Mouse (Mus musculus): Measurements from ENCODE around the gene Erich4. TPM values are rescaled to one million over a fixed set of nuclear protein-coding genes. Genes with fewer than 3 reads are reported as not detected.
A peak's percentile ranks its signal among the peaks of the same experiment; 100 is the strongest.

Erich4 gene
- polyA plus RNA-seq, 1 experiment from 2014 or later, result not detected

DNA sequence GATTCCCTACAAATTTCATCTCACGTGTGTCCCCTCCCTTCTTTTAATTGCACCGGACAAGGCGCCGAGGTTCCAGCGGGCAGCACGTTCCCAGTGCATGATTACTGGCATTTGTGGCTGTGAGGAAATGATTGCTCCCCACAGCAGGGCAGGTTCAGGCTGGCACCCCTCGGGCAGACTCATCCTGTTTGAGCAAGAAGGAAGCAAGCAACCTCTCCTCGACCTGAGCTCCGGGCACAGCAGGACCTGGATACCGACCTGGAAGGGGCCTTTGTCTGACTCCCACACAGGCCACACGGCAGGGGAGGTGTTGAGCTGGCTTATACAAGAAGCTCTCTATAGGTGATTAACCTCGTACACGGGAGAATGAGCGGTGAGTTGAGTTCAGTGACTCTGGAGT lies 29.4 kb upstream of the Erich4 start:
- no peak overlapping the region for H3K4me2 ChIP-seq (ENCODE audit: low read depth, low read length, severe bottlenecking)
- no peak overlapping the region for H3K9ac ChIP-seq (ENCODE audit: low read length)
- no peak overlapping the region for H3K27ac ChIP-seq (ENCODE audit: low read depth, low read length)
- no peaks in the 10 kb centered on the region for H3K27me3 ChIP-seq (ENCODE audit: control insufficient read depth, insufficient read depth, low read length)
- H3K36me3 ChIP-seq (ENCODE audit: control insufficient read depth, insufficient read depth, low read length), result no peaks in the 10 kb centered on the region
- H3K4me1 ChIP-seq (replicated peaks; ENCODE audit: control insufficient read depth, insufficient read depth, low read length), result no peaks in the 10 kb centered on the region
- DNase-seq (ENCODE audit: low spot score) (no peak), ATAC-seq (replicated peaks; ENCODE audit: low FRiP score) (no peak)
- WGBS, result 37% methylated on average over 14 of the region's 14 CpGs
- no peaks in the 10 kb centered on the region for H3K9me3 ChIP-seq (ENCODE audit: control insufficient read depth, low read length)
- H3K4me3 ChIP-seq (ENCODE audit: low read depth, low read length), result no peak overlapping the region

DNA sequence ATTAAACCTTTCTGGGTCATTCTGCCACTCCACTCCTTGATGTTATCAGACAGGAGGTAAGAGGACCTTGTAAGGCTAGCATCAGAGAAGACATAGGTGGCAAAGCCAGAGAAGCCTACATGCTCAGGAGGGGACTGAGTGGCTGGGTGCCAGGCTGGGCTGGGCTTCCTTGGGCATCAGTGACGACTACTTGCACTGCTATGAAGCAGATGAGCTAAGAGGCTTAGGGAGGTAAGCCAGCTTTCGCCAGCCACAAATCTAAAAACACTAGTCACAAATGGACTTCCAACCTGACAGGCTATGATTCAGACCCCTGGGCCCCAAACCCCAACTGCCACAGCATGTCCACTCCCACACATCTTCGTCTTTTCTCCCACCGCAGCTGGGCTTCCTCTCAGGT lies 28.9 kb upstream of the Erich4 start:
- Histone ChIP-seq H3K27me3 (ENCODE audit: control insufficient read depth, insufficient read depth, low read length) (no peaks in the 10 kb centered on the region), H3K4me3 (ENCODE audit: low read depth, low read length) (no peak overlapping the region), H3K4me1 (replicated peaks; ENCODE audit: control insufficient read depth, insufficient read depth, low read length) (no peaks in the 10 kb centered on the region), H3K9me3 (ENCODE audit: control insufficient read depth, low read length) (no peaks in the 10 kb centered on the region), H3K9ac (ENCODE audit: low read length) (no peak overlapping the region), H3K36me3 (ENCODE audit: control insufficient read depth, insufficient read depth, low read length) (no peaks in the 10 kb centered on the region), H3K4me2 (ENCODE audit: low read depth, low read length, severe bottlenecking) (no peak overlapping the region), H3K27ac (ENCODE audit: low read depth, low read length) (no peak overlapping the region)
- WGBS, result 73% methylated on average over 4 of the region's 4 CpGs
- ATAC-seq (replicated peaks; ENCODE audit: low FRiP score), result no peak
- DNase-seq (ENCODE audit: low spot score), result no peak

DNA sequence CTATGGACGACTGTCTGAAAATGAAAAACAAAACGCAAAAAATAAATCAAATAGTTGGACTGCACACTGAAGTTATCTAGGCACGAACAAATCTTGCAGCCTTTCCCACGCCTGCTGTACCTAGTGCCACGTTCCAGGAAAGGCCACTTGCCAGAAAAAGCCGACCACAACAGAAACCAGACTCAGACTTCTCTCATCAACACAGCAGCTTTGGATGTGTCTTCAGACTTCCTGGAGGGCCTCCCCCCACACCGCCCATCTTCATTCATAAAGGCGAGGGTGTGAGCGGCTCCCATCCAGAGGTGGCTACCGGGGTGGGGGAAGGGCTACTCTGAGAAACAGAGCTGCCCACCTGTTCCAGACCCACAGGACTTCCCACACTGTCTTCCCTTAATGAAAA lies 28.4 kb upstream of the Erich4 start:
- no peak for ATAC-seq (replicated peaks; ENCODE audit: low FRiP score)
- DNase-seq (ENCODE audit: low spot score), result no peak

DNA sequence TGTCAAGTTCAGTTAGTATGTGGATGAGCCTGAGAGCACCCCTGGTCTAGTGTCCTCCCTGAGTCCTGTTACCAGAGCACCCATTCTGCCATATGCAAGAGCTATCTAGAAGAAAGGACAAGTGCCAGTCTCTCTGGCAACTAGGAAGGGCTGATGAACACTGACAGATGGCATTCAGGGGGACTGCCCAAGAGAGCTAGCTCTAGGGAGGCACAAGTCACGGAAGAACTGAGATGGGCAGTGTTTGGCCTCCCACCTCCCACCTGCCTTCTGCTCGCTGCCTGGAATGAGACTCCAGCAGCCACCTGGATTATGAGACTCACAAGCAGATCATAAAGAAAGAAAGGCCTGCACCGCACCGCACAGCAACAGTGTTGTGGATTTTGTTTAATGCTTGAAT lies 24.1 kb upstream of the Erich4 start:
- Histone ChIP-seq H3K4me2 (ENCODE audit: low read depth, low read length, severe bottlenecking) (no peak overlapping the region), H3K36me3 (ENCODE audit: control insufficient read depth, insufficient read depth, low read length) (no peaks in the 10 kb centered on the region), H3K27ac (ENCODE audit: low read depth, low read length) (no peak overlapping the region), H3K27me3 (ENCODE audit: control insufficient read depth, insufficient read depth, low read length) (no peaks in the 10 kb centered on the region), H3K9me3 (ENCODE audit: control insufficient read depth, low read length) (no peaks in the 10 kb centered on the region), H3K9ac (ENCODE audit: low read length) (no peak overlapping the region), H3K4me1 (replicated peaks; ENCODE audit: control insufficient read depth, insufficient read depth, low read length) (no peaks in the 10 kb centered on the region), H3K4me3 (ENCODE audit: low read depth, low read length) (no peak overlapping the region)
- ATAC-seq (replicated peaks; ENCODE audit: low FRiP score) (no peak), DNase-seq (ENCODE audit: low spot score) (no peak)
- WGBS, result 90% methylated on average over 4 of the region's 4 CpGs

More for the DNA sequence above, 28.4 kb upstream of the Erich4 start:
- H3K27ac ChIP-seq (ENCODE audit: low read depth, low read length), result no peak overlapping the region
- WGBS, result 85% methylated on average over 10 of the region's 10 CpGs
- H3K4me3 ChIP-seq (ENCODE audit: low read depth, low read length), result no peak overlapping the region
- H3K9ac ChIP-seq (ENCODE audit: low read length), result no peak overlapping the region
- H3K36me3 ChIP-seq (ENCODE audit: control insufficient read depth, insufficient read depth, low read length), result no peaks in the 10 kb centered on the region
- no peaks in the 10 kb centered on the region for H3K27me3 ChIP-seq (ENCODE audit: control insufficient read depth, insufficient read depth, low read length)
- H3K4me2 ChIP-seq (ENCODE audit: low read depth, low read length, severe bottlenecking), result no peak overlapping the region
- no peaks in the 10 kb centered on the region for H3K9me3 ChIP-seq (ENCODE audit: control insufficient read depth, low read length)
- no peaks in the 10 kb centered on the region for H3K4me1 ChIP-seq (replicated peaks; ENCODE audit: control insufficient read depth, insufficient read depth, low read length)

DNA sequence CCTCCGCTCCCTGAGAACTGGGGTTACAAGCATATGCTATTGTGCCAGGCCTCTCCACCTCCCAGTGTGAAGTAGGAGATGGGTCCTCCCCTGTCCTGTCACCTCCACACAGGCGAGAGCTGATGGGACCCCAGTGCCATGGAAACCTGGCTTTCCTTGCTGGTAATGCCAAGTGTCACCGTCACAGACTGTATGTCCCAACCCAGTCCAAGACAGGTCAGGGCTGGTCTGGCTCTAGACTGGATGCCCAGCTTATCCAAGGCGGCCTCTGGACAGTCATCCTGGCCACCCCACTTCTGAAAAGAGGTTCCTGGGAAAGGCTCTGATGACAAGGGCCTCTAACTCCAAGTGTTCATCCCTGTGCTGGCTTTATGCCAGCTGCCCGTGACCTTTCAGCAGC lies 21.4 kb upstream of the Erich4 start:
- no peak for ATAC-seq (replicated peaks; ENCODE audit: low FRiP score)
- WGBS, result 86% methylated on average over 5 of the region's 5 CpGs
- no peak overlapping the region for H3K27ac ChIP-seq (ENCODE audit: low read depth, low read length)
- H3K9me3 ChIP-seq (ENCODE audit: control insufficient read depth, low read length), result no peaks in the 10 kb centered on the region
- no peak for DNase-seq (ENCODE audit: low spot score)
- H3K4me2 ChIP-seq (ENCODE audit: low read depth, low read length, severe bottlenecking), result no peak overlapping the region
- H3K36me3 ChIP-seq (ENCODE audit: control insufficient read depth, insufficient read depth, low read length), result no peaks in the 10 kb centered on the region
- no peaks in the 10 kb centered on the region for H3K27me3 ChIP-seq (ENCODE audit: control insufficient read depth, insufficient read depth, low read length)
- no peak overlapping the region for H3K9ac ChIP-seq (ENCODE audit: low read length)
- no peaks in the 10 kb centered on the region for H3K4me1 ChIP-seq (replicated peaks; ENCODE audit: control insufficient read depth, insufficient read depth, low read length)
- H3K4me3 ChIP-seq (ENCODE audit: low read depth, low read length), result no peak overlapping the region

DNA sequence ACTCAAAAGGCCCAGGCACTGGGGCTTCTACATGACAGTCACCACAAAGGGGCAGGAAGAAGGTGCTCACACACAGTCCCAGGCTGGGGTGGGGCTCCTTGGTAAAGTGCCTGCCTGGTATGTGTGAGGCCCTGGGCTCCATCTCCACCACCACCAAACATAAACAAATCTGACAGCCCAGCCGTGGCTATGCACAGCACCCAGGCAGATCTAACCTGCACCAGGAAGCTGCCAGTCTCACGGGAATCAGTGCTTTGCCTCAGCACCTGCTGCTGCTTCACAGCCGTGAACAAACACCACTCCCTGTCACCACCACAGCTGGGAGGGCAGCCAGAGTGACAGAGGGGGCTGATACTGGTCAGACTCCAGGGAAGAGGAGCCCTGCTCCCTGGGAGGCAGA lies 20.7 kb upstream of the Erich4 start:
- no peak for ATAC-seq (replicated peaks; ENCODE audit: low FRiP score)
- no peak overlapping the region for H3K4me2 ChIP-seq (ENCODE audit: low read depth, low read length, severe bottlenecking)

DNA sequence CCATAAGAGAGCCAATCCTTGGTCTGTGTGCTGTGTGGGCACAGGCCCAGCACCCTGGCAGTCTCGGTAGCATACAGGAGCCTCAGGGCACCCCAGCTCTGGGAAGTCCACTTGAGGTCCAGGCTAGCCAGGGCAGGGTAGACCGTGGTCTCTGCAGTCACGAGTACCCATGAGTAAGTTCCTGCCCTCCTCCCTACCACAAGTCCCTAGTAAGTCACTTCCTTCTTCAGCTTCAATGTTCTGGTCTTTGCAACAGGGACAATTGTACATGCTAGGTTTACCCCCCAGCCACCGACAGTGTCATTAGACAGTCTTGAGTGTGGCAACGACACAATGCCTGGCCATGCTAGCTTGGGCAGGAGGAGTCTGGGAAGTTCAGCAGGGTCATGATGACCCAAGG lies 17.0 kb upstream of the Erich4 start:
- H3K9ac ChIP-seq (ENCODE audit: low read length), result no peak overlapping the region
- ATAC-seq (replicated peaks; ENCODE audit: low FRiP score) (no peak), DNase-seq (ENCODE audit: low spot score) (no peak)
- no peaks in the 10 kb centered on the region for H3K4me1 ChIP-seq (replicated peaks; ENCODE audit: control insufficient read depth, insufficient read depth, low read length)
- H3K4me2 ChIP-seq (ENCODE audit: low read depth, low read length, severe bottlenecking), result no peak overlapping the region
- 94% methylated on average over 5 of the region's 5 CpGs for WGBS
- H3K4me3 ChIP-seq (ENCODE audit: low read depth, low read length), result no peak overlapping the region
- no peak overlapping the region for H3K27ac ChIP-seq (ENCODE audit: low read depth, low read length)
- no peaks in the 10 kb centered on the region for H3K36me3 ChIP-seq (ENCODE audit: control insufficient read depth, insufficient read depth, low read length)
- no peaks in the 10 kb centered on the region for H3K9me3 ChIP-seq (ENCODE audit: control insufficient read depth, low read length)
- H3K27me3 ChIP-seq (ENCODE audit: control insufficient read depth, insufficient read depth, low read length), result no peaks in the 10 kb centered on the region

More for the DNA sequence above, 20.7 kb upstream of the Erich4 start:
- H3K27ac ChIP-seq (ENCODE audit: low read depth, low read length), result no peak overlapping the region
- no peaks in the 10 kb centered on the region for H3K9me3 ChIP-seq (ENCODE audit: control insufficient read depth, low read length)
- 76% methylated on average over 3 of the region's 3 CpGs for WGBS
- no peaks in the 10 kb centered on the region for H3K4me1 ChIP-seq (replicated peaks; ENCODE audit: control insufficient read depth, insufficient read depth, low read length)
- DNase-seq (ENCODE audit: low spot score), result no peak
- H3K36me3 ChIP-seq (ENCODE audit: control insufficient read depth, insufficient read depth, low read length), result no peaks in the 10 kb centered on the region
- no peak overlapping the region for H3K9ac ChIP-seq (ENCODE audit: low read length)
- H3K27me3 ChIP-seq (ENCODE audit: control insufficient read depth, insufficient read depth, low read length), result no peaks in the 10 kb centered on the region
- no peak overlapping the region for H3K4me3 ChIP-seq (ENCODE audit: low read depth, low read length)

DNA sequence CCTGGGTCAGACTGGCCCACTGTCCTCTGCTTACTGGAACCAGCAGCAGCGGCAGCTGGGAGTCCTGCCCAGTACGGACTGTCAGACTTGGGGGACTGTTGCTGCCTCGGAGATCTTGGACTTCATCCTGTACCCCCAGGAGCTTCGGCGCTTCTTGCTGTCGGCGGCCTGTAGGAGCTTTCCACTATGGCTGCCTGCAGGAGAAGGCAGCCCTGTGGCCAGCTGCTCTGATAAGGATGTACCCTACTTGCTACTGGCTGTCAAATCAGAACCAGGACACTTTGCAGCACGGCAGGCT lies 12.6 kb upstream of the Erich4 start:
- H3K9me3 ChIP-seq (ENCODE audit: control insufficient read depth, low read length), result no peaks in the 10 kb centered on the region
- WGBS, result 63% methylated on average over 8 of the region's 8 CpGs

DNA sequence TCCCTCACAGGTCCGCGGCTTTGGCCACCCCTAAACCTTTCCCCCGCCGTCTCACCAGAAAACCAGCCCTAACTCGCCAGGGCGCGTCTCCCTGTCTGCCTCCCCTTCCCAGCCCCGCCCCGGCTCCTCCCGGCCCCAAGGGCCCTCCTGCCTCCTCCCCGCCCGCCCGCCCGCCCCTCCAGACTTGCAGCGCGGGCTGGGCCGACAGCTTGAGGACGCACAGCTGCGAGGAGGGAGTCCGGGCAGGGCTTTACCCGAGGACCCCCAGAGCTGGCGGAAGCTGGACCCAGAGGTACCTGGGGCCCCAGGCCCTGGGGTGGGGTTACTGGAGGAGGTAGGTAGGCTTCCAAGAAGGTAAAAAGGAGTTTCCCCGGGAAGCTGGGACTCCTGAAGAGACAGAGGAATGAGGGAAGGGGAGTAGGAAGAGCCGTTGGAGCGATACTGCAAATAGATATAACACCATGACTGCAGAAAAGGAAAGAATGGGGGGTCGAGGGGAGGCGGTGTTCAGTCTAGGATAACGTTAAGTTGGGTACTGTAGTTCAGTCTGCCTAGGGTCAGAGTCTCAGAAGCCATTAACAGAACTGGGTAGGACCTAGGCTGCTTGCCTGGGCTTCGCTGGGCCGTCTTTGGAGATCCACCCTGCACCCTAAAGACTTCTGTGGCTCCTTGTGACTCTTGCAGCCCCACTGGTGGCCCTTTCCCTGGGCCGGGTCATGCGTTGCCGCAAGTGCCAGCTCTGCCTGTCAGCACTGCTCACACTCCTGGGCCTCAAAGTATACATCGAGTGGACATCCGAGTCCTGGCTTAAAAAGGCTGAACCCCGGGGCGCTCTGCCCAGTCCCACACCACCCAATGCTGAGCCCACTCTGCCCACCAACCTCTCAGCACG lies 12.0 kb upstream of the Erich4 start:
- ATAC-seq (replicated peaks; ENCODE audit: low FRiP score), result peak; percentile 57
- WGBS, result 19% methylated on average over 38 of the region's 38 CpGs

More for the DNA sequence above, 12.6 kb upstream of the Erich4 start:
- H3K4me3 ChIP-seq (ENCODE audit: low read depth, low read length), result no peak overlapping the region
- no peak overlapping the region for H3K9ac ChIP-seq (ENCODE audit: low read length)
- DNase-seq (ENCODE audit: low spot score), result no peak
- H3K27me3 ChIP-seq (ENCODE audit: control insufficient read depth, insufficient read depth, low read length), result 0 out of 2 replicates have a peak, but pooled peaks cover 3% of the 10 kb centered on the region
- peaks cover 7% of the 10 kb centered on the region; the same call in 1 of the 2 replicates for H3K4me1 ChIP-seq (replicated peaks; ENCODE audit: control insufficient read depth, insufficient read depth, low read length)
- no peaks in the 10 kb centered on the region for H3K36me3 ChIP-seq (ENCODE audit: control insufficient read depth, insufficient read depth, low read length)
- no peak overlapping the region for H3K27ac ChIP-seq (ENCODE audit: low read depth, low read length)
- no peak overlapping the region for H3K4me2 ChIP-seq (ENCODE audit: low read depth, low read length, severe bottlenecking)
- no peak for ATAC-seq (replicated peaks; ENCODE audit: low FRiP score)

More for the DNA sequence above, 12.0 kb upstream of the Erich4 start:
- peak overlapping the region; percentile 57 for H3K4me2 ChIP-seq (ENCODE audit: low read depth, low read length, severe bottlenecking)
- H3K9ac ChIP-seq (ENCODE audit: low read length), result peak overlapping the region; percentile 30
- H3K27ac ChIP-seq (ENCODE audit: low read depth, low read length), result no peak overlapping the region
- no peaks in the 10 kb centered on the region for H3K9me3 ChIP-seq (ENCODE audit: control insufficient read depth, low read length)
- peak overlapping the region; percentile 24 for H3K4me3 ChIP-seq (ENCODE audit: low read depth, low read length)
- peaks cover 7% of the 10 kb centered on the region; the same call in 1 of the 2 replicates for H3K4me1 ChIP-seq (replicated peaks; ENCODE audit: control insufficient read depth, insufficient read depth, low read length)
- H3K27me3 ChIP-seq (ENCODE audit: control insufficient read depth, insufficient read depth, low read length), result 0 out of 2 replicates have a peak, but pooled peaks cover 3% of the 10 kb centered on the region
- DNase-seq (ENCODE audit: low spot score), result peak; percentile 73
- no peaks in the 10 kb centered on the region for H3K36me3 ChIP-seq (ENCODE audit: control insufficient read depth, insufficient read depth, low read length)

All from forebrain, embryonic 11.5 days (tissue).